Mouse (Mus musculus) hindbrain, embryonic 15.5 days (tissue): ENCODE measurements around the gene Hist1h1b. TPM values are rescaled to one million over a fixed set of nuclear protein-coding genes. Genes with fewer than 3 reads are reported as not detected.
"Not testable (repeated sequence)": the region's sequence is repeated elsewhere in the genome, so short reads cannot be mapped to it uniquely, and the experiment has no call there.

Experiments
- ATAC-seq: fragments of 200-750 bp; cut with Nextera tagmentation; 2 replicates; pipeline ENCODE4 v1.8.0; 2017; ENCODE audit warnings: low read depth, moderate number of reproducible peaks, moderate TSS enrichment; ENCODE audit not compliant: low FRiP score
- H3K27ac ChIP-seq: fragments of 300-500 bp; sonication (generic); replicated peaks from 2 replicates; pipeline ENCODE4 v1.5.1; 2015; ENCODE audit warnings: mild to moderate bottlenecking, inconsistent platforms
- H3K27me3 ChIP-seq: fragments of 300-500 bp; sonication (generic); 2 replicates; pipeline ENCODE4 v1.6.1; 2015; ENCODE audit warnings: control low read depth, inconsistent platforms
- H3K36me3 ChIP-seq: fragments of 300-500 bp; sonication (generic); 2 replicates; pipeline ENCODE4 v1.6.1; 2015; ENCODE audit warnings: control low read depth, inconsistent platforms
- H3K4me1 ChIP-seq: fragments of 300-500 bp; sonication (generic); replicated peaks from 2 replicates; pipeline ENCODE4 v1.6.1; 2015; ENCODE audit warnings: control low read depth, inconsistent platforms
- H3K4me2 ChIP-seq: fragments of 300-500 bp; sonication (generic); 2 replicates; pipeline ENCODE4 v1.6.1; 2015; ENCODE audit warnings: moderate library complexity, mild to moderate bottlenecking, inconsistent platforms
- H3K4me3 ChIP-seq: fragments of 300-500 bp; sonication (generic); 2 replicates; pipeline ENCODE4 v1.5.1; 2015; ENCODE audit warnings: mild to moderate bottlenecking, inconsistent platforms
- H3K9ac ChIP-seq: fragments of 300-500 bp; sonication (generic); 2 replicates; pipeline ENCODE4 v1.6.1; 2015; ENCODE audit warnings: inconsistent platforms
- H3K9me3 ChIP-seq: fragments of 300-500 bp; sonication (generic); 2 replicates; pipeline ENCODE4 v1.6.1; 2016; ENCODE audit warnings: control low read depth, inconsistent platforms
- WGBS: fragments of 180-500 bp; shearing (Covaris S2); methylation state at CpG from one replicate; pipeline ENCODE4 v1.1.7; 2015; 5-methylcytosine and 5-hydroxymethylcytosine counted together
- polyA plus RNA-seq: library from polyadenylated mRNA; unstranded; fragments of >200 nt; fragmentation: Nextera tagmentation; extraction: Ambion mirVana; gene quantifications from 2 replicates; pipeline ENCODE4 v1.2.1, GENCODE M21; 2015

Gene Hist1h1b
- polyA plus RNA-seq, 1 experiment from 2014 or later = 3.5 TPM

- 59% methylated on average over 6 of the region's 6 CpGs for WGBS
- H3K36me3 ChIP-seq = no peaks in the 10 kb centered on the region
- H3K9me3 ChIP-seq = no peaks in the 10 kb centered on the region
- H3K4me2 ChIP-seq = no peak overlapping the region
- peaks cover 18% of the 10 kb centered on the region for H3K4me1 ChIP-seq
- no peak overlapping the region for H3K9ac ChIP-seq
- H3K27me3 ChIP-seq = no peaks in the 10 kb centered on the region
- no peak overlapping the region for H3K4me3 ChIP-seq
- ATAC-seq = no peak
- H3K27ac ChIP-seq = no peak overlapping the region
Measured at GRCm38 (mm10) chr13:21789925-21790324, 9.5 kb upstream of the Hist1h1b start.

- peak overlapping the region; percentile 34 for H3K4me3 ChIP-seq
- peaks cover 24% of the 10 kb centered on the region for H3K4me1 ChIP-seq
- H3K27ac ChIP-seq = peak overlapping the region; percentile 42; the same call in 1 of the 2 replicates
- H3K4me2 ChIP-seq = peak overlapping the region; percentile 69
- H3K36me3 ChIP-seq = no peaks in the 10 kb centered on the region
- no peak; the same call in 1 of the 2 replicates for ATAC-seq
- no peak overlapping the region for H3K9ac ChIP-seq
- H3K27me3 ChIP-seq = no peaks in the 10 kb centered on the region
- 10% methylated on average over 17 of the region's 21 CpGs for WGBS
- no peaks in the 10 kb centered on the region for H3K9me3 ChIP-seq
Measured at GRCm38 (mm10) chr13:21787760-21788593, 7.6 kb upstream of the Hist1h1b start.

GRCm38 (mm10) chr13:21786899-21787629 is 6.6 kb upstream of the Hist1h1b start, which contains the start of the genes Hist1h2an and Hist1h2bp:
Gene Hist1h2an (minus strand): TSS chr13:21787218.
Gene Hist1h2bp (plus strand): TSS chr13:21787461.
- Histone ChIP-seq H3K4me3 (peak within 1 kb of the TSS; percentile 34), H3K4me1 (peaks cover 32% of the 10 kb centered on the region), H3K27ac (peak within 1 kb of the TSS; percentile 81), H3K9ac (peak within 1 kb of the TSS; percentile 37; the same call in 1 of the 2 replicates), H3K4me2 (peak within 1 kb of the TSS; percentile 69)
- under 1% methylated on average over 38 of the region's 63 CpGs for WGBS
- not testable (repeated sequence) for H3K36me3 ChIP-seq, H3K9me3 ChIP-seq, H3K27me3 ChIP-seq
- ATAC-seq = peak; percentile 97

DNA sequence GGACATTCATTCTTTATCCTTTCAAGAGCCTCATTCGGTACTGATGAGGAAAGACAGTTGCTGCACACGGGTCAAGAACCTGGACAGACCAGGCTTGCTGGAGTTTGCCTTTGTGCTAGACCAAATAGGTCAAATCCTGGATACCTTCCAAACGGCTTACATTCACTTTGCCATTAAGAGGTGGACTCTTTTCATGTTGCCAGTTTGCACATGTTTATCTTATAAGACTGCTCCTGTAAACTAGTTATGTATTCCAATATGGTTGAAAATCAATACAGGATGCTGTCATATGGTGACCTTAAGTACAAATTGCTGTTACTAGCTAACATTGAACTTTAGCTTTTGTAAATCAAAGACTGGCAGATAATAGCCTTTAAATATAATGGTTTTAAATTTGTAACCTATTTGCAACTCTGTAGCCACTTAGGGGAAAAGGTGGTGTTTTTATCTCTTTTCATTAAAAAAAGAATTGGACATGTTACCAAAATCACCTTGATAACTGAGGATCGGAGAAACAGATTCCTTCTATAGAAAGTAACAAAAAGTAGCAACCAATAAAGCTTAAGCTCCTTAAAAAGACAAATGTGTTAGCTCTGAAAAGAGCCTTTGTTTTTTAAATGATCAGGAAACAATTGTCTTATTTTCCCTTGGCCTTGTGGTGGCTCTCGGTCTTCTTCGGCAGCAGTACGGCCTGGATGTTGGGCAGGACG is 5.9 kb upstream of the Hist1h1b start:
- 5% methylated on average over 8 of the region's 8 CpGs for WGBS
- Histone ChIP-seq H3K4me1 (peaks cover 32% of the 10 kb centered on the region), H3K36me3 (no peaks in the 10 kb centered on the region), H3K9ac (peak overlapping the region; percentile 37; the same call in 1 of the 2 replicates), H3K4me2 (peak overlapping the region; percentile 69), H3K27me3 (no peaks in the 10 kb centered on the region), H3K9me3 (no peaks in the 10 kb centered on the region), H3K27ac (peak overlapping the region; percentile 78), H3K4me3 (peak overlapping the region; percentile 34)
- no peak for ATAC-seq

GRCm38 (mm10) chr13:21784311-21784710 is 3.9 kb upstream of the Hist1h1b start:
- Histone ChIP-seq H3K27me3 (peaks cover 6% of the 10 kb centered on the region; the same call in 1 of the 2 replicates), H3K4me1 (peaks cover 44% of the 10 kb centered on the region), H3K36me3 (no peaks in the 10 kb centered on the region), H3K9me3 (no peaks in the 10 kb centered on the region), H3K4me3 (no peak overlapping the region), H3K27ac (peak overlapping the region; percentile 65; the same call in 1 of the 2 replicates), H3K4me2 (peak overlapping the region; percentile 85; the same call in 1 of the 2 replicates), H3K9ac (no peak overlapping the region)
- WGBS = 19% methylated on average over 6 of the region's 6 CpGs
- ATAC-seq = no peak

- ATAC-seq = no peak
- Histone ChIP-seq H3K27ac (peak overlapping the region; percentile 65), H3K36me3 (no peaks in the 10 kb centered on the region), H3K4me2 (peak overlapping the region; percentile 85), H3K9me3 (no peaks in the 10 kb centered on the region), H3K4me3 (peak overlapping the region; percentile 41), H3K4me1 (peaks cover 47% of the 10 kb centered on the region), H3K9ac (no peak overlapping the region), H3K27me3 (peaks cover 6% of the 10 kb centered on the region; the same call in 1 of the 2 replicates)
- 1% methylated on average over 9 of the region's 9 CpGs for WGBS
Measured at GRCm38 (mm10) chr13:21783734-21784161, 3.3 kb upstream of the Hist1h1b start.

GRCm38 (mm10) chr13:21783255-21783617 is 2.8 kb upstream of the Hist1h1b start, which contains the start of gene Hist1h3i:
Gene Hist1h3i (minus strand): TSS chr13:21783370.
- H3K9ac ChIP-seq = peak within 1 kb of the TSS; percentile 48
- peak within 1 kb of the TSS; percentile 85 for H3K4me2 ChIP-seq
- no peaks in the 10 kb centered on the region for H3K9me3 ChIP-seq
- 0% methylated on average over 17 of the region's 20 CpGs for WGBS
- peak; percentile 82 for ATAC-seq
- H3K27ac ChIP-seq = peak within 1 kb of the TSS; percentile 72
- no peaks in the 10 kb centered on the region for H3K36me3 ChIP-seq
- H3K4me3 ChIP-seq = peak within 1 kb of the TSS; percentile 41
- peaks cover 49% of the 10 kb centered on the region for H3K4me1 ChIP-seq
- peaks cover 6% of the 10 kb centered on the region; the same call in 1 of the 2 replicates for H3K27me3 ChIP-seq

GRCm38 (mm10) chr13:21782361-21783254 is 2.2 kb upstream of the Hist1h1b start:
- Histone ChIP-seq H3K4me1 (peaks cover 45% of the 10 kb centered on the region), H3K9ac (peak overlapping the region; percentile 48), H3K4me3 (peak overlapping the region; percentile 41), H3K27ac (peak overlapping the region; percentile 72), H3K4me2 (peak overlapping the region; percentile 85)
- under 1% methylated on average over 14 of the region's 35 CpGs for WGBS
- H3K36me3 ChIP-seq, ATAC-seq, H3K9me3 ChIP-seq, H3K27me3 ChIP-seq: not testable (repeated sequence)

DNA sequence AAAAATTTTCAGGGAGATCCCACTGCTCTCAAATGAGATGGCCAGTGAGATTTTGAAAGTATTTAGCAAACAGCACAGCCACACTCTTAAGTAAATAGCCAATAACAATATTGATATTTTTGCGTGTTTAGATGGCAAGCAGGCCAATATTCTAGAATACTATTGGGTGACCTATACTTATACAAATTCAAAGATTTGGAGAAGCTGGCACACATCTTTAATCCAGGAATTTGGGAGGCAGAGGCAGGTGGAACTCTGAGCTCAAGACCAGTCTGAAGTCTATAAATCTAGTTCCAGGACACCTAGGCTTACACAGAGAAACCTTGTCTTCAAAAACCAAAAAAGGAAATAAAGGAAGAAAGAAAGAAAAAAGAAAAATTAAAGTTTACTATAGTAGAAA is 1.2 kb upstream of the Hist1h1b start:
- H3K36me3 ChIP-seq = no peaks in the 10 kb centered on the region
- WGBS = 91% methylated on average over 1 of the region's 1 CpGs

DNA sequence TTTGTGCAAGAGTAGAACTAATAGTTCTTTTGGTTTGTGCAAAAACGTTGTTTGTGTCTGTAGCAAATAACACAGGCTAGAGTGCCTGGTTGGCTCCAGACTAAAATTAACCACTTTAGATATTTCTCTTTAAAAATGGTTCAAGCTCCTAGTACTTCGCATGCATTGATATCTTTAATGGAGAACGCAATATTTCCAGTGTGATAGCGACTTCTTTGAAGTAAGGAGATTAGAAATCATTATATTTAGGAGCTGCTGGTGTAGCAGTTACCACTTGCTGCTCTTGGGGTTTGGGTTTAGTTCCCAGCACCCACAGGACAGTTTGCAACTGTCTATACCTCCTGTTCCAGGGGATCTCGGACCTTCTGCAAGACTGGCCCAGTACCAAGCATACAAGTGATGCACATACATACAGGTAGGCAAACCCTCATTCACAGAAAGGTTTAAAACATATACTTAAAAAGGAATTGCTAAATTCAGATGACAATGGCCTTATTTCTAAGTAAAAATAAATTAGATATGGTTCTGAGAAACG is 663 bp upstream of the Hist1h1b start:
- H3K4me2 ChIP-seq = peak overlapping the region; percentile 86
- H3K27me3 ChIP-seq = peaks cover 6% of the 10 kb centered on the region; the same call in 1 of the 2 replicates
- peak overlapping the region; percentile 47; the same call in 1 of the 2 replicates for H3K4me3 ChIP-seq
- H3K27ac ChIP-seq = no peak overlapping the region
- H3K9ac ChIP-seq = no peak overlapping the region
- no peaks in the 10 kb centered on the region for H3K9me3 ChIP-seq
- H3K4me1 ChIP-seq = peaks cover 42% of the 10 kb centered on the region
- ATAC-seq = no peak
- no peaks in the 10 kb centered on the region for H3K36me3 ChIP-seq
- 51% methylated on average over 6 of the region's 6 CpGs for WGBS

More for the DNA sequence above, 1.2 kb upstream of the Hist1h1b start:
- H3K27me3 ChIP-seq = peaks cover 6% of the 10 kb centered on the region; the same call in 1 of the 2 replicates
- no peak overlapping the region for H3K27ac ChIP-seq
- H3K4me3 ChIP-seq = no peak overlapping the region
- peaks cover 45% of the 10 kb centered on the region for H3K4me1 ChIP-seq
- no peak overlapping the region for H3K9ac ChIP-seq
- H3K9me3 ChIP-seq = no peaks in the 10 kb centered on the region
- ATAC-seq = no peak
- no peak overlapping the region for H3K4me2 ChIP-seq
